In the genomic region with DNA sequence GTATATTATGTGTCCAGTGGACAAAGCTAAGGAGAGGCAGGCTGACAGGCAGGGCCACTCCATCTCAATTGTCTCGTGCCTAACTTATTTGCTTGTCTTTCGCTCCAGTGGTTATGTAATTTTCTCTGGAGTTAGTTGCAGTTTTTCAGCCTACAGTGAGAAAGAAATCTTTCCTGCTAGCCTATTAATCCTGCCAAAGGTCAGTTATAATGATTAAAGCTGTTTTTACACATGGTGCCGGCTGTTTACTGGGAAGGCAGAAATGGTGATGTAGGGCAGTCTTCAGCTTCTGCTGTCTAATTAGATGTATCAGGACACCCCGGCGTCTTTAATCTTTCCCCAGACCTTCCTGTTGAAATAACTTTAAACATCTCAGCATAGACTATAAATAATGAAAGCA, we compare ENCODE assay signal across 23 mouse cellular contexts.
DNase-seq lines count a peak whose midpoint lies in the region; ATAC-seq and TF ChIP-seq lines count a peak whose summit lies in the region.
"Had no signal": no experiment of that assay in that cellular context is flagged by ENCODE, and none has a peak within 500 bp of the region (broad histone marks: within the 10 kb centered on the region; RNA-seq: fewer than 3 reads in every experiment).

No protein-coding gene starts in this region.

- peaks cover 24% of the 10 kb centered on the region for H3K4me1 ChIP-seq in hindbrain, embryonic 13.5 days (replicated peaks)
- no peaks in the 10 kb centered on the region; the same call in none of the 2 replicates for H3K4me1 ChIP-seq in hindbrain, embryonic 16.5 days (ENCODE audit: control insufficient read depth, insufficient read depth, low read depth, low read length)
- H3K4me1 ChIP-seq in midbrain, embryonic 11.5 days (ENCODE audit: control insufficient read depth, insufficient read depth, low read length), result 0 out of 2 replicates have a peak, but pooled peaks cover 3% of the 10 kb centered on the region
- H3K4me1 ChIP-seq in midbrain, postnatal 0 days (ENCODE audit: insufficient read depth, low read length), result peaks cover 3% of the 10 kb centered on the region; the same call in 1 of the 2 replicates
- H3K4me1 ChIP-seq in neural tube, embryonic 14.5 days (ENCODE audit: control insufficient read depth, insufficient read depth, low read length), result no peaks in the 10 kb centered on the region; the same call in 1 of the 2 replicates
- peaks cover 9% of the 10 kb centered on the region; the same call in 1 of the 2 replicates for H3K4me1 ChIP-seq in neural tube, embryonic 15.5 days

- H3K9me3 ChIP-seq in hindbrain, embryonic 13.5 days, result no peaks in the 10 kb centered on the region
- no peaks in the 10 kb centered on the region for H3K9me3 ChIP-seq in hindbrain, embryonic 16.5 days (ENCODE audit: control insufficient read depth, low read length)
- H3K9me3 ChIP-seq in midbrain, embryonic 11.5 days (ENCODE audit: control insufficient read depth, low read length), result no peaks in the 10 kb centered on the region
- H3K9me3 ChIP-seq in midbrain, postnatal 0 days (ENCODE audit: low read length), result no peaks in the 10 kb centered on the region
- no peaks in the 10 kb centered on the region for H3K9me3 ChIP-seq in neural tube, embryonic 14.5 days (ENCODE audit: control insufficient read depth, low read length)
- H3K9me3 ChIP-seq in neural tube, embryonic 15.5 days (replicated peaks), result no peaks in the 10 kb centered on the region
- H3K9me3 ChIP-seq: embryonic facial prominence, embryonic 10.5 days; embryonic facial prominence, embryonic 12.5 days; forebrain, embryonic 13.5 days; forebrain, embryonic 15.5 days had no signal

- peak overlapping the region; percentile 23; the same call in 1 of the 2 replicates for H3K27ac ChIP-seq in hindbrain, embryonic 13.5 days
- no peak overlapping the region for H3K27ac ChIP-seq in hindbrain, embryonic 16.5 days (ENCODE audit: low read depth, low read length)
- H3K27ac ChIP-seq in midbrain, embryonic 11.5 days (ENCODE audit: low read depth, low read length), result no peak overlapping the region
- H3K27ac ChIP-seq in midbrain, postnatal 0 days (ENCODE audit: low read depth, low read length), result no peak overlapping the region
- 0 out of 2 replicates have a peak overlapping the region, but pooled peaks have one; percentile 17 for H3K27ac ChIP-seq in neural tube, embryonic 14.5 days (ENCODE audit: low read depth, low read length)
- no peak overlapping the region for H3K27ac ChIP-seq in neural tube, embryonic 15.5 days (replicated peaks)
- H3K27ac ChIP-seq: embryonic facial prominence, embryonic 10.5 days; embryonic facial prominence, embryonic 12.5 days; forebrain, embryonic 13.5 days; forebrain, embryonic 15.5 days had no signal

- ATAC-seq in hindbrain, embryonic 13.5 days (ENCODE audit: low FRiP score), result no peak
- ATAC-seq in hindbrain, embryonic 16.5 days, result no peak
- ATAC-seq in midbrain, embryonic 11.5 days (ENCODE audit: low FRiP score), result no peak
- ATAC-seq in midbrain, postnatal 0 days (ENCODE audit: low FRiP score), result no peak
- no peak for ATAC-seq in neural tube, embryonic 14.5 days (ENCODE audit: low read depth)
- ATAC-seq in neural tube, embryonic 15.5 days (ENCODE audit: low FRiP score), result no peak
- ATAC-seq: CD4-positive, CD25-positive, alpha-beta regulatory T cell, adult 4 months; forebrain, embryonic 13.5 days; forebrain, embryonic 15.5 days; forebrain, postnatal 0 days had no signal

- no peaks in the 10 kb centered on the region for H3K27me3 ChIP-seq in hindbrain, embryonic 13.5 days
- H3K27me3 ChIP-seq in hindbrain, embryonic 16.5 days (replicated peaks; ENCODE audit: control insufficient read depth, insufficient read depth, low read length), result no peaks in the 10 kb centered on the region
- H3K27me3 ChIP-seq in midbrain, embryonic 11.5 days (ENCODE audit: control insufficient read depth, insufficient read depth, low read length), result no peaks in the 10 kb centered on the region
- H3K27me3 ChIP-seq in midbrain, postnatal 0 days (ENCODE audit: insufficient read depth, low read length), result no peaks in the 10 kb centered on the region
- no peaks in the 10 kb centered on the region for H3K27me3 ChIP-seq in neural tube, embryonic 14.5 days (ENCODE audit: control insufficient read depth, insufficient read depth, low read length)
- H3K27me3 ChIP-seq in neural tube, embryonic 15.5 days (replicated peaks), result no peaks in the 10 kb centered on the region
- H3K27me3 ChIP-seq: CH12.LX; embryonic facial prominence, embryonic 12.5 days; forebrain, embryonic 13.5 days; forebrain, embryonic 15.5 days had no signal

- no peak overlapping the region for H3K4me3 ChIP-seq in hindbrain, embryonic 13.5 days
- no peak overlapping the region for H3K4me3 ChIP-seq in hindbrain, embryonic 16.5 days (ENCODE audit: low read length)
- H3K4me3 ChIP-seq in midbrain, embryonic 11.5 days (ENCODE audit: low read depth, low read length), result no peak overlapping the region
- no peak overlapping the region for H3K4me3 ChIP-seq in midbrain, postnatal 0 days (ENCODE audit: low read depth, low read length)
- H3K4me3 ChIP-seq in neural tube, embryonic 14.5 days (ENCODE audit: low read depth, low read length), result no peak overlapping the region
- H3K4me3 ChIP-seq in neural tube, embryonic 15.5 days (replicated peaks), result no peak overlapping the region
- H3K4me3 ChIP-seq: embryonic facial prominence, embryonic 10.5 days; embryonic facial prominence, embryonic 12.5 days; forebrain, embryonic 13.5 days; forebrain, embryonic 15.5 days had no signal

- DNase-seq in midbrain, embryonic 11.5 days (ENCODE audit: low spot score, missing footprints), result peak; percentile 71
- DNase-seq in midbrain, postnatal 0 days (ENCODE audit: low spot score), result no peak
- DNase-seq: adrenal gland, adult 2 months; adrenal gland, postnatal 10 days; adrenal gland, postnatal 25 days; B cell, adult 2 months; cerebellum, adult 11 months; cerebellum, adult 18-20 months; cerebellum, adult 8-10 months; cerebellum, adult 9-11 months; cerebellum, postnatal 14 days; forebrain, postnatal 0 days had no signal

- 57% methylated on average over 5 of the region's 5 CpGs for WGBS in hindbrain, embryonic 13.5 days
- WGBS in hindbrain, embryonic 16.5 days, result 62% methylated on average over 5 of the region's 5 CpGs
- WGBS in midbrain, embryonic 11.5 days, result 81% methylated on average over 5 of the region's 5 CpGs
- WGBS in midbrain, postnatal 0 days, result 64% methylated on average over 5 of the region's 5 CpGs
- WGBS in neural tube, embryonic 14.5 days, result 48% methylated on average over 5 of the region's 5 CpGs
- 60% methylated on average over 5 of the region's 5 CpGs for WGBS in neural tube, embryonic 15.5 days

- no peak overlapping the region for H3K9ac ChIP-seq in hindbrain, embryonic 13.5 days
- no peak overlapping the region for H3K9ac ChIP-seq in hindbrain, embryonic 16.5 days (ENCODE audit: low read depth, low read length)
- H3K9ac ChIP-seq in midbrain, embryonic 11.5 days (ENCODE audit: low read length), result no peak overlapping the region
- H3K9ac ChIP-seq in midbrain, postnatal 0 days (replicated peaks; ENCODE audit: low read length, poor library complexity, severe bottlenecking), result no peak overlapping the region
- no peak overlapping the region for H3K9ac ChIP-seq in neural tube, embryonic 14.5 days (replicated peaks; ENCODE audit: low read depth, low read length)
- no peak overlapping the region for H3K9ac ChIP-seq in neural tube, embryonic 15.5 days (replicated peaks)
- H3K9ac ChIP-seq: embryonic facial prominence, embryonic 12.5 days; forebrain, embryonic 13.5 days; forebrain, embryonic 15.5 days; forebrain, postnatal 0 days had no signal

- no peak for TF ChIP-seq CTCF in midbrain, postnatal 0 days (IDR thresholded peaks at IDR 0.05)

- no peaks in the 10 kb centered on the region for H3K36me3 ChIP-seq in hindbrain, embryonic 13.5 days
- H3K36me3 ChIP-seq in hindbrain, embryonic 16.5 days (ENCODE audit: control insufficient read depth, insufficient read depth, low read length), result no peaks in the 10 kb centered on the region
- H3K36me3 ChIP-seq in midbrain, embryonic 11.5 days (ENCODE audit: control insufficient read depth, insufficient read depth, low read length), result no peaks in the 10 kb centered on the region
- no peaks in the 10 kb centered on the region for H3K36me3 ChIP-seq in midbrain, postnatal 0 days (ENCODE audit: insufficient read depth, low read length)
- no peaks in the 10 kb centered on the region for H3K36me3 ChIP-seq in neural tube, embryonic 14.5 days (ENCODE audit: control insufficient read depth, insufficient read depth, low read length)
- no peaks in the 10 kb centered on the region for H3K36me3 ChIP-seq in neural tube, embryonic 15.5 days
- H3K36me3 ChIP-seq: embryonic facial prominence, embryonic 10.5 days; embryonic facial prominence, embryonic 12.5 days; forebrain, embryonic 15.5 days; G1E had no signal

- no peak overlapping the region for H3K4me2 ChIP-seq in hindbrain, embryonic 13.5 days
- H3K4me2 ChIP-seq in hindbrain, embryonic 16.5 days (ENCODE audit: low read length), result no peak overlapping the region
- no peak overlapping the region for H3K4me2 ChIP-seq in midbrain, embryonic 11.5 days
- no peak overlapping the region for H3K4me2 ChIP-seq in midbrain, postnatal 0 days (ENCODE audit: low read depth, low read length, poor library complexity, severe bottlenecking)
- no peak overlapping the region for H3K4me2 ChIP-seq in neural tube, embryonic 14.5 days (ENCODE audit: low read depth, low read length)
- H3K4me2 ChIP-seq in neural tube, embryonic 15.5 days, result no peak overlapping the region
- H3K4me2 ChIP-seq: embryonic facial prominence, embryonic 12.5 days; forebrain, embryonic 13.5 days; forebrain, embryonic 15.5 days had no signal

Comparison
In these comparisons a context has a peak if more than half of its experiments do, and no peak if none do; other contexts are left out.
1. H3K27ac ChIP-seq: peak in hindbrain, embryonic 13.5 days (single experiment) and neural tube, embryonic 14.5 days (single experiment); none in hindbrain, embryonic 16.5 days (single experiment), midbrain, embryonic 11.5 days (single experiment), midbrain, postnatal 0 days (single experiment) and neural tube, embryonic 15.5 days (single experiment).